ENCODE assay signal across 8 mouse cellular contexts in the genomic region with DNA sequence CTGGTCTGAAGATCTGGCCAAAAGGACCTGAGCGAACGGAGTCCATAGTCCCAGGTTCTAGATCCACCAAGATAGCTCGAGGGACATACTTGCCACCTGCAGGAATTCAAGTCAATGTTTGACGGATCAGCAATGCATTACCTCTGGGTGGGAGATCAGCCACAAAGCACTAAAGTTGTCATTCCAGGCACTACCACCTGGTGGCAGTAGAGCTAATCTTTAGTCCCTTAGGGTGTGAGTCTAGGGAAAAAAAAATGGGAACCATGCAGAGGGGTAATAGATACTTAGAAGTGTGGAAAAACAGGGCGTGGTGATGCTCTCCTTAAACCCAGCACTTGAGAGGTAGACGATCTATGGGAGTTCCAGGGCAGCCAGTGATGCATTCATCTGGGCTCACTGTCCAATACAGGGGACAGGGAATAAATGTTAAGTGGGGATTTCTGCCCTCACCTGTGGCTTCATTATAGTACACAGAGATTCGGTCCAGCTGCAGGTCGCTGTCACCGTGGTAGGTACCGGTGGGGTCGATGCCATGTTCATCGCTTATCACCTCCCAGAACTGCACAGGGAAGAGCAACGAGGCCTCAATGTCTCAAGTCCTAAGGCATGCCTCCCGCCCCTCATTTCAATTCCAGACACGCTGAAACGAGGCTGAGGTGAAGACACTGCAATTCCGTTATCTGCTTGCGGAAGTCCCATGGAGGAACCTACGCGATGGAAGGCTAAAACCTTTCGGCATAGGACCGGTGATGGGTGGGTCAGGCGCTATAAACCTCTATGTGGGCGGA. TPM values are rescaled to one million over a fixed set of nuclear protein-coding genes. Genes with fewer than 3 reads are reported as not detected.
A peak's percentile ranks its signal among the peaks of the same experiment; 100 is the strongest.
DNase-seq lines count a peak whose midpoint lies in the region; ATAC-seq and TF ChIP-seq lines count a peak whose summit lies in the region.

No protein-coding gene starts in this region.

- H3K27ac ChIP-seq in embryonic facial prominence, embryonic 14.5 days (replicated peaks; ENCODE audit: low read depth, low read length) = peak overlapping the region; percentile 97
- peak overlapping the region; percentile 97 for H3K27ac ChIP-seq in kidney, embryonic 14.5 days (ENCODE audit: low read depth, low read length)
- peak overlapping the region; percentile 95 for H3K27ac ChIP-seq in limb, embryonic 15.5 days
- peak overlapping the region; percentile 95 for H3K27ac ChIP-seq in midbrain, postnatal 0 days (ENCODE audit: low read depth, low read length)

- peak; percentile 95 for TF ChIP-seq CTCF in midbrain, postnatal 0 days (IDR thresholded peaks at IDR 0.05)

- peak overlapping the region; percentile 85 for H3K4me3 ChIP-seq in embryonic facial prominence, embryonic 14.5 days (ENCODE audit: low read depth, low read length)
- peak overlapping the region; percentile 91 for H3K4me3 ChIP-seq in kidney, embryonic 14.5 days (ENCODE audit: low read length)
- peak overlapping the region; percentile 63 for H3K4me3 ChIP-seq in limb, embryonic 15.5 days
- H3K4me3 ChIP-seq in midbrain, postnatal 0 days (ENCODE audit: low read depth, low read length) = peak overlapping the region; percentile 71

- 7% methylated on average over 24 of the region's 24 CpGs for WGBS in embryonic facial prominence, embryonic 14.5 days
- WGBS in kidney, embryonic 14.5 days = 7% methylated on average over 24 of the region's 24 CpGs
- WGBS in limb, embryonic 15.5 days = 7% methylated on average over 24 of the region's 24 CpGs
- 7% methylated on average over 23 of the region's 24 CpGs for WGBS in midbrain, postnatal 0 days

- no peaks in the 10 kb centered on the region for H3K27me3 ChIP-seq in embryonic facial prominence, embryonic 14.5 days (replicated peaks; ENCODE audit: control insufficient read depth, insufficient read depth, low read length)
- no peaks in the 10 kb centered on the region for H3K27me3 ChIP-seq in kidney, embryonic 14.5 days (ENCODE audit: control insufficient read depth, insufficient read depth, low read length)
- H3K27me3 ChIP-seq in limb, embryonic 15.5 days = no peaks in the 10 kb centered on the region
- H3K27me3 ChIP-seq in midbrain, postnatal 0 days (ENCODE audit: insufficient read depth, low read length) = no peaks in the 10 kb centered on the region

- peak overlapping the region; percentile 94 for H3K9ac ChIP-seq in embryonic facial prominence, embryonic 14.5 days (ENCODE audit: low read depth, low read length)
- H3K9ac ChIP-seq in kidney, embryonic 14.5 days (ENCODE audit: low read depth, low read length) = peak overlapping the region; percentile 87
- H3K9ac ChIP-seq in limb, embryonic 15.5 days = peak overlapping the region; percentile 79
- H3K9ac ChIP-seq in midbrain, postnatal 0 days (replicated peaks; ENCODE audit: low read length, poor library complexity, severe bottlenecking) = peak overlapping the region; percentile 97

- peaks cover 22% of the 10 kb centered on the region for H3K4me1 ChIP-seq in embryonic facial prominence, embryonic 14.5 days (ENCODE audit: control insufficient read depth, insufficient read depth, low read length)
- H3K4me1 ChIP-seq in kidney, embryonic 14.5 days (ENCODE audit: control insufficient read depth, insufficient read depth, low read length) = peaks cover 23% of the 10 kb centered on the region
- peaks cover 39% of the 10 kb centered on the region for H3K4me1 ChIP-seq in limb, embryonic 15.5 days
- H3K4me1 ChIP-seq in midbrain, postnatal 0 days (ENCODE audit: insufficient read depth, low read length) = no peaks in the 10 kb centered on the region; the same call in 1 of the 2 replicates

- no peak for ATAC-seq in embryonic facial prominence, embryonic 14.5 days (ENCODE audit: low read depth)
- no peak for ATAC-seq in kidney, embryonic 14.5 days (ENCODE audit: low FRiP score, low TSS enrichment)
- no peak for ATAC-seq in limb, embryonic 15.5 days (ENCODE audit: insufficient number of reproducible peaks, low FRiP score, low TSS enrichment, low read depth)
- peak; percentile 6; the same call in 1 of the 2 replicates for ATAC-seq in midbrain, postnatal 0 days (ENCODE audit: low FRiP score)

- H3K36me3 ChIP-seq in embryonic facial prominence, embryonic 14.5 days (ENCODE audit: control insufficient read depth, insufficient read depth, low read length) = peaks cover 52% of the 10 kb centered on the region
- H3K36me3 ChIP-seq in kidney, embryonic 14.5 days (ENCODE audit: control insufficient read depth, insufficient read depth, low read length) = peaks cover 49% of the 10 kb centered on the region
- peaks cover 48% of the 10 kb centered on the region for H3K36me3 ChIP-seq in limb, embryonic 15.5 days
- peaks cover 29% of the 10 kb centered on the region for H3K36me3 ChIP-seq in midbrain, postnatal 0 days (ENCODE audit: insufficient read depth, low read length)

- H3K9me3 ChIP-seq in embryonic facial prominence, embryonic 14.5 days (ENCODE audit: control insufficient read depth, low read length) = no peaks in the 10 kb centered on the region
- no peaks in the 10 kb centered on the region for H3K9me3 ChIP-seq in kidney, embryonic 14.5 days (ENCODE audit: control insufficient read depth, low read length)
- H3K9me3 ChIP-seq in limb, embryonic 15.5 days = no peaks in the 10 kb centered on the region
- H3K9me3 ChIP-seq in midbrain, postnatal 0 days (ENCODE audit: low read length) = no peaks in the 10 kb centered on the region

- H3K4me2 ChIP-seq in embryonic facial prominence, embryonic 14.5 days (ENCODE audit: low read depth, low read length) = peak overlapping the region; percentile 92
- peak overlapping the region; percentile 78 for H3K4me2 ChIP-seq in kidney, embryonic 14.5 days (replicated peaks; ENCODE audit: low read depth, low read length)
- H3K4me2 ChIP-seq in limb, embryonic 15.5 days = peak overlapping the region; percentile 71
- H3K4me2 ChIP-seq in midbrain, postnatal 0 days (ENCODE audit: low read depth, low read length, poor library complexity, severe bottlenecking) = peak overlapping the region; percentile 75

- peak; percentile 88 for DNase-seq in 416B (ENCODE audit: low read depth)
- peak; percentile 48 to 55 for DNase-seq in adrenal gland, postnatal 4 days (ENCODE audit: low spot score in 2 of 2)
- peak; percentile 93 for DNase-seq in embryonic facial prominence, embryonic 14.5 days (ENCODE audit: low spot score)
- peak; percentile 89 for DNase-seq in heart, adult 8-10 months (ENCODE audit: low spot score)
- peak; percentile 97 for DNase-seq in midbrain, postnatal 0 days (ENCODE audit: low spot score)
- DNase-seq in spleen, postnatal 36 days (ENCODE audit: low spot score in 2 of 2) = peak; percentile 69 to 81

RNA-seq across cellular contexts. Expression of gene Tubb5, which starts 1.7 kb away (rescaled TPM):
- 100 to 1,000 TPM; 553 to 648 TPM for total RNA-seq in adrenal gland, postnatal 4 days (2021)
- polyA plus RNA-seq in embryonic facial prominence, embryonic 14.5 days (2014; fragmentation: Nextera tagmentation; extraction: Ambion mirVana) = 736 and 832 TPM in 2 replicates
- total RNA-seq in heart, adult 8-10 months (2022) = 10 to 100 TPM; 65.2 to 94.6 (median 72.1) TPM
- polyA plus RNA-seq in kidney, embryonic 14.5 days (2014; fragmentation: Nextera tagmentation; extraction: Ambion mirVana) = 1,061 and 1,103 TPM in 2 replicates
- polyA plus RNA-seq in limb, embryonic 15.5 days (2015; fragmentation: Nextera tagmentation; extraction: Ambion mirVana) = 811 and 833 TPM in 2 replicates
- total RNA-seq in midbrain, postnatal 0 days (2014; rRNA removed) = 3,416 and 3,526 TPM in 2 replicates
- 1,872 and 1,886 TPM in 2 replicates for polyA plus RNA-seq in midbrain, postnatal 0 days (2015; fragmentation: Nextera tagmentation; extraction: Ambion mirVana)

RNA-seq across cellular contexts. Expression of gene Mdc1, which starts 4.9 kb away (rescaled TPM):
- total RNA-seq in adrenal gland, postnatal 4 days (2021) = 10 to 100 TPM; 28.2 to 35.6 TPM
- polyA plus RNA-seq in embryonic facial prominence, embryonic 14.5 days (2014; fragmentation: Nextera tagmentation; extraction: Ambion mirVana) = 10.2 and 14.8 TPM in 2 replicates
- total RNA-seq in heart, adult 8-10 months (2022) = 10 to 100 TPM; 11.5 to 12.8 (median 12.0) TPM
- polyA plus RNA-seq in kidney, embryonic 14.5 days (2014; fragmentation: Nextera tagmentation; extraction: Ambion mirVana) = 13.1 and 16.5 TPM in 2 replicates
- 13.0 and 15.0 TPM in 2 replicates for polyA plus RNA-seq in limb, embryonic 15.5 days (2015; fragmentation: Nextera tagmentation; extraction: Ambion mirVana)
- 22.4 and 22.6 TPM in 2 replicates for total RNA-seq in midbrain, postnatal 0 days (2014; rRNA removed)
- polyA plus RNA-seq in midbrain, postnatal 0 days (2015; fragmentation: Nextera tagmentation; extraction: Ambion mirVana) = 3.7 and 4.7 TPM in 2 replicates

RNA-seq across cellular contexts. Expression of gene Flot1, which starts 13.3 kb away (rescaled TPM):
- total RNA-seq in adrenal gland, postnatal 4 days (2021) = 10 to 100 TPM; 70.9 to 72.5 TPM
- 49.0 and 49.5 TPM in 2 replicates for polyA plus RNA-seq in embryonic facial prominence, embryonic 14.5 days (2014; fragmentation: Nextera tagmentation; extraction: Ambion mirVana)
- total RNA-seq in heart, adult 8-10 months (2022) = 100 to 1,000 TPM; 154 to 174 (median 157) TPM
- polyA plus RNA-seq in kidney, embryonic 14.5 days (2014; fragmentation: Nextera tagmentation; extraction: Ambion mirVana) = 35.9 and 36.1 TPM in 2 replicates
- 60.2 and 70.9 TPM in 2 replicates for polyA plus RNA-seq in limb, embryonic 15.5 days (2015; fragmentation: Nextera tagmentation; extraction: Ambion mirVana)
- 112 and 122 TPM in 2 replicates for total RNA-seq in midbrain, postnatal 0 days (2014; rRNA removed)
- polyA plus RNA-seq in midbrain, postnatal 0 days (2015; fragmentation: Nextera tagmentation; extraction: Ambion mirVana) = 124 and 140 TPM in 2 replicates

RNA-seq across cellular contexts. Expression of gene Ier3, which starts 14.9 kb away (rescaled TPM):
- total RNA-seq in adrenal gland, postnatal 4 days (2021) = 10 to 100 TPM; 11.3 to 14.9 TPM
- polyA plus RNA-seq in embryonic facial prominence, embryonic 14.5 days (2014; fragmentation: Nextera tagmentation; extraction: Ambion mirVana) = 10.1 and 10.3 TPM in 2 replicates
- total RNA-seq in heart, adult 8-10 months (2022) = 10 to 100 TPM; 31.3 to 64.3 (median 38.9) TPM
- 6.8 and 7.7 TPM in 2 replicates for polyA plus RNA-seq in kidney, embryonic 14.5 days (2014; fragmentation: Nextera tagmentation; extraction: Ambion mirVana)
- polyA plus RNA-seq in limb, embryonic 15.5 days (2015; fragmentation: Nextera tagmentation; extraction: Ambion mirVana) = 23.2 and 27.5 TPM in 2 replicates
- 10.9 and 13.5 TPM in 2 replicates for total RNA-seq in midbrain, postnatal 0 days (2014; rRNA removed)
- polyA plus RNA-seq in midbrain, postnatal 0 days (2015; fragmentation: Nextera tagmentation; extraction: Ambion mirVana) = 12.2 and 16.0 TPM in 2 replicates

RNA-seq across cellular contexts. Expression of gene Nrm, which starts 24.7 kb away (rescaled TPM):
- total RNA-seq in adrenal gland, postnatal 4 days (2021) = 10 to 100 TPM; 25.8 to 27.1 TPM
- polyA plus RNA-seq in embryonic facial prominence, embryonic 14.5 days (2014; fragmentation: Nextera tagmentation; extraction: Ambion mirVana) = 47.7 and 55.4 TPM in 2 replicates
- 1 to 10 TPM; 1.7 to 2.9 (median 1.8) TPM for total RNA-seq in heart, adult 8-10 months (2022)
- 53.2 and 65.2 TPM in 2 replicates for polyA plus RNA-seq in kidney, embryonic 14.5 days (2014; fragmentation: Nextera tagmentation; extraction: Ambion mirVana)
- 55.5 and 59.0 TPM in 2 replicates for polyA plus RNA-seq in limb, embryonic 15.5 days (2015; fragmentation: Nextera tagmentation; extraction: Ambion mirVana)
- total RNA-seq in midbrain, postnatal 0 days (2014; rRNA removed) = 7.6 and 12.1 TPM in 2 replicates
- 11.0 and 11.8 TPM in 2 replicates for polyA plus RNA-seq in midbrain, postnatal 0 days (2015; fragmentation: Nextera tagmentation; extraction: Ambion mirVana)
